Mouse (Mus musculus) heart, adult 2 months (tissue): Measurements from ENCODE around the gene Uhrf1. TPM values are rescaled to one million over a fixed set of nuclear protein-coding genes. Genes with fewer than 3 reads are reported as not detected.

Source experiments
- DNase-seq, 2 experiments: peaks; one replicate each; pipeline ENCODE4 v3.0.0; 2021
- H3K27ac ChIP-seq: fragments of 200-600 bp; 2 replicates; pipeline ENCODE4 v1.8.1; 2022
- H3K27me3 ChIP-seq: fragments of 200-500 bp; 2 replicates; pipeline ENCODE4 v1.6.1; 2012; ENCODE audit warnings: mild to moderate bottlenecking, low read length, inconsistent platforms, mixed read lengths; ENCODE audit not compliant: control insufficient read depth, insufficient read depth
- H3K36me3 ChIP-seq: fragments of 200-500 bp; 2 replicates; pipeline ENCODE4 v1.6.1; 2012; ENCODE audit warnings: low read length, inconsistent platforms; ENCODE audit not compliant: control insufficient read depth, insufficient read depth
- H3K4me1 ChIP-seq: fragments of 200-500 bp; 2 replicates; pipeline ENCODE4 v1.6.1; 2011; ENCODE audit warnings: low read length; ENCODE audit not compliant: control insufficient read depth, insufficient read depth
- H3K4me3 ChIP-seq: fragments of 200-600 bp; 2 replicates; pipeline ENCODE4 v1.8.1; 2022
- H3K79me2 ChIP-seq: fragments of 200-500 bp; replicated peaks from 2 replicates; pipeline ENCODE4 v1.6.1; 2012; ENCODE audit warnings: mild to moderate bottlenecking, inconsistent platforms, low read length, moderate library complexity, mixed read lengths; ENCODE audit not compliant: control insufficient read depth, insufficient read depth
- H3K9ac ChIP-seq: fragments of 200-500 bp; 2 replicates; pipeline ENCODE4 v1.6.1; 2012; ENCODE audit warnings: low read depth, mild to moderate bottlenecking, control low read depth, inconsistent platforms, low read length, mixed read lengths
- CTCF ChIP-seq: fragments of 200-600 bp; IDR thresholded peaks from 2 replicates; pipeline ENCODE4 v1.8.1; 2022; ENCODE audit warnings: antibody characterized with exemption, mild to moderate bottlenecking, moderate library complexity
- EP300 ChIP-seq: fragments of 200-500 bp; IDR thresholded peaks from 2 replicates; pipeline ENCODE4 v1.6.1; 2011; ENCODE audit warnings: low read depth, low read length, control low read depth; ENCODE audit not compliant: insufficient read depth
- POLR2A ChIP-seq: fragments of 200-500 bp; IDR thresholded peaks from 2 replicates; pipeline ENCODE4 v1.6.1; 2011; ENCODE audit warnings: mild to moderate bottlenecking, low read depth, low read length, control low read depth; ENCODE audit not compliant: insufficient read depth
- WGBS: fragments of 180-500 bp; shearing (Covaris S2); methylation state at CpG from one replicate; pipeline ENCODE4 v1.1.7; 2018; 5-methylcytosine and 5-hydroxymethylcytosine counted together
- intact Hi-C: fragments of 180-260 bp; cut with DNase I; formaldehyde crosslinking; loops from one replicate; pipeline ENCODE4 v1.15.1; 2025
- long read RNA-seq: library from polyadenylated mRNA; stranded (forward); transcript quantifications from one replicate; pipeline ENCODE4 v2.0.0, GENCODE M21; 2021
- polyA plus RNA-seq: library from polyadenylated mRNA; depleted of rRNA; stranded (reverse); fragments of >200 nt; gene quantifications from 2 replicates; pipeline ENCODE4 v1.2.3, GENCODE M21; 2012; rRNA removed
- total RNA-seq, 2 experiments: library from RNA; stranded (reverse); gene quantifications; 2 replicates each; pipeline ENCODE4 v1.2.3; 2021

Gene Uhrf1
- total RNA-seq (1 to 10 TPM; 2.0 to 2.4 TPM), polyA plus RNA-seq (0.85 and 1.2 TPM in 2 replicates)
- long read RNA-seq, partial matches to known transcripts = 0 of 1 reads
- long read RNA-seq, other reads (novel, unspliced or antisense) = 0 of 1 reads

- DNase-seq = peak; percentile 78 to 83
- intact Hi-C loops = no loop called here
- WGBS = under 1% methylated on average over 43 of the region's 43 CpGs
- H3K9ac ChIP-seq = peak within 1 kb of the TSS; percentile 57
- H3K27ac ChIP-seq = no peak within 1 kb of the TSS
- H3K4me3 ChIP-seq = peak within 1 kb of the TSS; percentile 71
- H3K4me1 ChIP-seq = peaks cover 1% of the 10 kb centered on the region; the same call in 1 of the 2 replicates
- no peaks in the 10 kb centered on the region for H3K79me2 ChIP-seq
- H3K27me3 ChIP-seq = no peaks in the 10 kb centered on the region
- TF ChIP-seq EP300 (no peak), POLR2A (no peak), CTCF (no peak)
- H3K36me3 ChIP-seq = no peaks in the 10 kb centered on the region
Observed at GRCm38 (mm10) chr17:56303160-56303846, at the start of gene Uhrf1. Gene Uhrf1 (plus strand): TSS chr17:56303321.

- H3K27me3 ChIP-seq = no peaks in the 10 kb centered on the region
- H3K4me1 ChIP-seq = peaks cover 4% of the 10 kb centered on the region
- H3K4me3 ChIP-seq = no peak overlapping the region
- DNase-seq = no peak
- peaks cover 4% of the 10 kb centered on the region for H3K36me3 ChIP-seq
- H3K9ac ChIP-seq = no peak overlapping the region
- H3K79me2 ChIP-seq = peaks cover 2% of the 10 kb centered on the region
- no peak for TF ChIP-seq CTCF
- TF ChIP-seq POLR2A = no peak
- no peak for TF ChIP-seq EP300
- intact Hi-C loops = loop anchor here (1.0 to 10.0 kb wide), 4 partner anchors 36 to 300 kb away; partner anchors contain the start of genes Dpp9, Ebi3 and Yju2
- H3K27ac ChIP-seq = no peak overlapping the region
- 84% methylated on average over 4 of the region's 4 CpGs for WGBS
Observed at GRCm38 (mm10) chr17:56254695-56255094, 48.4 kb upstream of the Uhrf1 start.

- Histone ChIP-seq H3K4me3 (0 out of 2 replicates have a peak overlapping the region, but pooled peaks have one; percentile 11), H3K36me3 (peaks cover 8% of the 10 kb centered on the region), H3K27me3 (no peaks in the 10 kb centered on the region), H3K4me1 (peaks cover 10% of the 10 kb centered on the region), H3K27ac (peak overlapping the region; percentile 49), H3K79me2 (peaks cover 4% of the 10 kb centered on the region), H3K9ac (no peak overlapping the region)
- intact Hi-C loops = loop anchor here (1.0 to 10.0 kb wide), 4 partner anchors 37 to 301 kb away; partner anchors contain the start of genes Dpp9, Ebi3 and Yju2
- WGBS = 19% methylated on average over 9 of the region's 9 CpGs
- TF ChIP-seq POLR2A (no peak), CTCF (no peak), EP300 (no peak)
- peak in 1 of 2 experiments; percentile 53 for DNase-seq
Observed at GRCm38 (mm10) chr17:56255429-56255828, 47.7 kb upstream of the Uhrf1 start.

- peaks cover 8% of the 10 kb centered on the region for H3K36me3 ChIP-seq
- peaks cover 10% of the 10 kb centered on the region for H3K4me1 ChIP-seq
- peak overlapping the region; percentile 98 for H3K27ac ChIP-seq
- intact Hi-C loops = loop anchor here (1.0 to 10.0 kb wide), 4 partner anchors 37 to 301 kb away; partner anchors contain the start of genes Dpp9, Ebi3 and Yju2
- H3K79me2 ChIP-seq = peaks cover 4% of the 10 kb centered on the region
- peak; percentile 97 to 98 for DNase-seq
- H3K9ac ChIP-seq = peak overlapping the region; percentile 42
- no peaks in the 10 kb centered on the region for H3K27me3 ChIP-seq
- TF ChIP-seq CTCF (peak; percentile 87), EP300 (peak; percentile 85; the same call in 1 of the 2 replicates), POLR2A (no peak; the same call in 1 of the 2 replicates)
- under 1% methylated on average over 32 of the region's 32 CpGs for WGBS
- H3K4me3 ChIP-seq = peak overlapping the region; percentile 71
Observed at GRCm38 (mm10) chr17:56255863-56256238, 47.3 kb upstream of the Uhrf1 start.

- Histone ChIP-seq H3K27ac (peak within 1 kb of the TSS; percentile 98), H3K36me3 (peaks cover 8% of the 10 kb centered on the region), H3K4me3 (peak within 1 kb of the TSS; percentile 80), H3K4me1 (peaks cover 10% of the 10 kb centered on the region), H3K27me3 (no peaks in the 10 kb centered on the region), H3K79me2 (peaks cover 4% of the 10 kb centered on the region), H3K9ac (peak within 1 kb of the TSS; percentile 90)
- TF ChIP-seq CTCF (no peak), EP300 (peak; percentile 86), POLR2A (peak; percentile 80)
- intact Hi-C loops = loop anchor here (10.0 kb wide), 1 partner anchor 302 kb away; the partner anchor contains the start of genes Ebi3 and Yju2
- under 1% methylated on average over 28 of the region's 28 CpGs for WGBS
- DNase-seq = peak; percentile 89 to 96
Observed at GRCm38 (mm10) chr17:56256239-56256881, 46.8 kb upstream of the Uhrf1 start, which contains the start of gene Fem1a. Gene Fem1a (plus strand): TSS chr17:56256810.
